Mouse (Mus musculus) brain, embryonic 14.5 days (tissue): Measurements from ENCODE around the gene Dscaml1.

ENCODE experiments used
- CTCF ChIP-seq: fragments of 200-500 bp; IDR thresholded peaks from 2 replicates; pipeline ENCODE4 v1.5.1; 2012; ENCODE audit warnings: inconsistent platforms, mild to moderate bottlenecking, moderate library complexity, borderline replicate concordance; ENCODE audit not compliant: insufficient read depth, insufficient read length; ENCODE audit errors: extremely low read depth
- POLR2A ChIP-seq: fragments of 200-500 bp; IDR thresholded peaks from 2 replicates; pipeline ENCODE4 v1.6.1; 2012; ENCODE audit warnings: mild to moderate bottlenecking, inconsistent platforms, borderline replicate concordance; ENCODE audit not compliant: poor library complexity, insufficient read depth, insufficient read length, severe bottlenecking; ENCODE audit errors: extremely low read depth

- no peak for TF ChIP-seq CTCF
- no peak for TF ChIP-seq POLR2A
These were observed 199.5 kb downstream of the Dscaml1 start for GRCm38 (mm10) chr9:45625889-45626446.
